Mouse (Mus musculus) ES-E14 (cell line): ENCODE measurements at regions not wholly inside any gene's neighbourhood (a gene's known extent, or its start where the extent isn't known, plus 50 kb on each side); places are given as distances from the start of the nearest gene placed in this dataset.

ENCODE experiments used
- HCFC1 ChIP-seq: IDR thresholded peaks from 2 replicates; pipeline ENCODE4 v1.6.1; 2012; ENCODE audit warnings: low read length, inconsistent platforms, borderline replicate concordance; ENCODE audit not compliant: insufficient read depth
- MAFK ChIP-seq: IDR thresholded peaks from 2 replicates; pipeline ENCODE4 v1.6.1; 2014; ENCODE audit warnings: mild to moderate bottlenecking, low read depth, low read length, inconsistent platforms; ENCODE audit not compliant: insufficient read depth
- ZC3H11A ChIP-seq: IDR thresholded peaks from 2 replicates; pipeline ENCODE4 v1.6.1; 2012; ENCODE audit warnings: low read depth, mild to moderate bottlenecking, inconsistent platforms, low read length, borderline replicate concordance
- ZNF384 ChIP-seq: IDR thresholded peaks from 2 replicates; pipeline ENCODE4 v1.6.1; 2012; ENCODE audit warnings: low read depth, low read length, inconsistent platforms

DNA sequence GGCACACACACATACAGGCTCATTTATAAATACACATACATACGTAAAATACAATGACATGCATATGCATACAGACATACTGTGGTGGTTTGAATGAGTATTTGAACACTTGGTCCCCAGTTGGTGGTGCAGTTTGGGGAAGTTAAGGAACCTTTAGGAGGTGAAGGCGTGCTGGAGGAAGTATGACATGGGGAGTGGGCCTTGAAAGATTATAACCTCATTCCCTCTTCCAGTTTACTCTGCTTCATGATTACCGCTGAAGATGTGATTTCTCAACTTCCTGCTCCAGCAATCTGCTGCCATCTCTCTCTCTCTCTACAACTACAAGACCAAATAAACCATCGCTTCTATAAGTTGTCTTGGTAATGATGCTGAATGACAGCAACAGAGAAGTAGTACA is 76.7 kb downstream of the Klf6 start:
- TF ChIP-seq HCFC1 (no peak), ZNF384 (no peak), MAFK (no peak), ZC3H11A (no peak)
